Mouse (Mus musculus) midbrain, postnatal 0 days (tissue): ENCODE data around the gene Cmah. TPM values are rescaled to one million over a fixed set of nuclear protein-coding genes. Genes with fewer than 3 reads are reported as not detected.

Source experiments
- ATAC-seq: fragments of 200-750 bp; cut with Nextera tagmentation; 2 replicates; pipeline ENCODE4 v1.8.0; 2017; ENCODE audit warnings: moderate number of reproducible peaks, mild to moderate bottlenecking, moderate TSS enrichment, moderate library complexity; ENCODE audit not compliant: low FRiP score
- DNase-seq: peaks from one replicate; pipeline ENCODE4 v3.0.0-alpha.2; 2015; ENCODE audit warnings: low spot score
- H3K27ac ChIP-seq: fragments of 300-500 bp; sonication (generic); 2 replicates; pipeline ENCODE4 v1.5.1; 2014; ENCODE audit warnings: low read depth, mild to moderate bottlenecking, low read length, mixed read lengths
- H3K27me3 ChIP-seq: fragments of 300-500 bp; sonication (generic); 2 replicates; pipeline ENCODE4 v1.6.1; 2014; ENCODE audit warnings: low read length, control low read depth, mixed read lengths; ENCODE audit not compliant: insufficient read depth
- H3K36me3 ChIP-seq: fragments of 300-500 bp; sonication (generic); 2 replicates; pipeline ENCODE4 v1.6.1; 2014; ENCODE audit warnings: low read length, control low read depth, mixed read lengths; ENCODE audit not compliant: insufficient read depth
- H3K4me1 ChIP-seq: fragments of 300-500 bp; sonication (generic); 2 replicates; pipeline ENCODE4 v1.6.1; 2014; ENCODE audit warnings: mild to moderate bottlenecking, control low read depth, antibody characterized with exemption, low read length, mixed read lengths; ENCODE audit not compliant: insufficient read depth
- H3K4me2 ChIP-seq: fragments of 300-500 bp; sonication (generic); 2 replicates; pipeline ENCODE4 v1.6.1; 2014; ENCODE audit warnings: low read depth, mild to moderate bottlenecking, low read length, mixed read lengths; ENCODE audit not compliant: poor library complexity, severe bottlenecking
- H3K4me3 ChIP-seq: fragments of 300-500 bp; sonication (generic); 2 replicates; pipeline ENCODE4 v1.5.1; 2014; ENCODE audit warnings: low read depth, mild to moderate bottlenecking, low read length, moderate library complexity
- H3K9ac ChIP-seq: fragments of 300-500 bp; sonication (generic); replicated peaks from 2 replicates; pipeline ENCODE4 v1.6.1; 2014; ENCODE audit warnings: mild to moderate bottlenecking, low read length, moderate library complexity, mixed read lengths; ENCODE audit not compliant: poor library complexity, severe bottlenecking
- H3K9me3 ChIP-seq: fragments of 300-500 bp; sonication (generic); 2 replicates; pipeline ENCODE4 v1.6.1; 2016; ENCODE audit warnings: low read length, control low read depth
- CTCF ChIP-seq: IDR thresholded peaks from 2 replicates; pipeline ENCODE4 v1.5.1; 2016; ENCODE audit warnings: antibody characterized with exemption, mild to moderate bottlenecking
- WGBS: fragments of 180-500 bp; shearing (Covaris S2); extraction: QIAGEN DNeasy Blood & Tissue Kit; methylation state at CpG from one replicate; pipeline ENCODE4 v1.1.7; 2014; 5-methylcytosine and 5-hydroxymethylcytosine counted together
- polyA plus RNA-seq: library from polyadenylated mRNA; unstranded; fragments of >200 nt; fragmentation: Nextera tagmentation; extraction: Ambion mirVana; gene quantifications from 2 replicates; pipeline ENCODE4 v1.2.1, GENCODE M21; 2015
- total RNA-seq: library from RNA; depleted of rRNA; stranded (reverse); fragments of >200 nt; gene quantifications from 2 replicates; pipeline ENCODE4 v1.2.3, GENCODE M21; 2014

Cmah gene
- total and polyA plus RNA-seq, 2 experiments from 2014 or later, result 0.05 to 0.14 TPM

GRCm38 (mm10) chr13:24321313-24321712 is 5.9 kb upstream of the Cmah start:
- Histone ChIP-seq H3K9me3 (no peaks in the 10 kb centered on the region), H3K9ac (no peak overlapping the region), H3K4me1 (no peaks in the 10 kb centered on the region), H3K4me2 (no peak overlapping the region), H3K27ac (no peak overlapping the region), H3K4me3 (no peak overlapping the region), H3K36me3 (no peaks in the 10 kb centered on the region), H3K27me3 (no peaks in the 10 kb centered on the region)
- 47% methylated on average over 6 of the region's 6 CpGs for WGBS
- ATAC-seq, result no peak
- no peak for DNase-seq
- no peak for TF ChIP-seq CTCF

GRCm38 (mm10) chr13:24328036-24328817 is 1.0 kb downstream of the Cmah start:
- DNase-seq (no peak), ATAC-seq (no peak)
- Histone ChIP-seq H3K4me3 (no peak overlapping the region), H3K27me3 (no peaks in the 10 kb centered on the region), H3K4me1 (no peaks in the 10 kb centered on the region), H3K27ac (no peak overlapping the region), H3K4me2 (no peak overlapping the region), H3K9me3 (no peaks in the 10 kb centered on the region), H3K36me3 (no peaks in the 10 kb centered on the region), H3K9ac (no peak overlapping the region)
- no peak for TF ChIP-seq CTCF
- 86% methylated on average over 9 of the region's 9 CpGs for WGBS

DNA sequence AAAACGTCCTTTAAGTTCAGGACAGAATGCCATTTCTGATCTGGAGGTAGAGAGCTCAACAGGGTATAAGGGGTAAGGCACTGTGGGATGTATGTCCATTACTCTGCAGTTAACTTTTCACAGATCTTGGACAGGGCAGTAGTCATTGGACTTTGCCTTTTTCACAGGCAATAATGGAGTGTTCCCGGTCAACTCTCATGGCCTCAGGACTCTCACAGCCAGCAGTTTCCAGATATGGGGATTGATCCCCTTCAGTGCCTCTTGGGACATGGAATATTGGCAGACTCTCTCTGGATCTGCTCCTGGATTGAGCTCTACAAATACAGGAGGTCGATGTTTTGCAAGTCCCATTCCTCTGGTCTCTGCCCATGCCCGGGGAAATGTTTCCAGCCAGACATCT is 2.9 kb downstream of the Cmah start:
- H3K27ac ChIP-seq, result no peak overlapping the region
- no peaks in the 10 kb centered on the region for H3K9me3 ChIP-seq
- no peak for ATAC-seq
- TF ChIP-seq CTCF, result no peak
- H3K4me1 ChIP-seq, result no peaks in the 10 kb centered on the region
- H3K4me2 ChIP-seq, result no peak overlapping the region
- 85% methylated on average over 4 of the region's 4 CpGs for WGBS
- no peak for DNase-seq
- no peaks in the 10 kb centered on the region for H3K36me3 ChIP-seq
- H3K27me3 ChIP-seq, result no peaks in the 10 kb centered on the region
- H3K4me3 ChIP-seq, result no peak overlapping the region
- H3K9ac ChIP-seq, result no peak overlapping the region

DNA sequence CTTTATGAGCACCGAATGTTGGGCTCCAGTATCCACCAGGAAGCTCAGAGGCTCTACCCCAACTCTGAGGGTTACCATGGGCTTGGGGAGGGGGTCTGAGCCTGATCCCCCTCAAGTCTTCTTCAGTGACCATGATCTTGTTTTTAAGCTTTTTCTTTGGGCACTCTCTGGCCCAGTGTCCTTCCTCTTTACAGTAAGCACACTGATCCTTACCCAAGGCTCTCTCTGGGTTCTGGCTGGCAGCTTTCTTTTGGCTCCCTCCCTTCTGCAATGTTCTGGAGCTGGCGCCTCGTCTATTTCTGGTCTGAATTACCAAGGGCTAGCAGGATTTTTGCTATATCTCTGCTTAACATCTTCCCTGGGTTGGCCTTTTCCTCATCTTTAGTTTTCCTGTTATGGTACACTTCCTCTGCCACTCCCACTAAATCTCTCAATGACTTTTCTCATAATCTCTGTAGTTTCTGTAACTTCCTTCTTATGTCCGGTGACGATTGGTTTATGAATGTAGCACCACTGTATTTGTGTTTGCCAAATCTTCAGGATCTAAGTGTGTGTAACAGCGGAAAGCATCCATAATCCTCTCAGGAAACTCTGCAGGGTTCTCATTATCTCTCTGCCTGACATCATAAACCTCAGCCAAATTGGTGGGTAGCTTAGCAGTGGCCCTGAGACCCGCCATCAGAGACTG is 3.8 kb downstream of the Cmah start:
- no peak overlapping the region for H3K9ac ChIP-seq
- H3K27ac ChIP-seq, result no peak overlapping the region
- H3K9me3 ChIP-seq, result no peaks in the 10 kb centered on the region
- no peaks in the 10 kb centered on the region for H3K4me1 ChIP-seq
- ATAC-seq, result no peak
- H3K4me3 ChIP-seq, result no peak overlapping the region
- H3K36me3 ChIP-seq, result no peaks in the 10 kb centered on the region
- H3K4me2 ChIP-seq, result no peak overlapping the region
- no peak for TF ChIP-seq CTCF
- 67% methylated on average over 7 of the region's 7 CpGs for WGBS
- no peaks in the 10 kb centered on the region for H3K27me3 ChIP-seq
- no peak for DNase-seq

GRCm38 (mm10) chr13:24332537-24332936 is 5.3 kb downstream of the Cmah start:
- Histone ChIP-seq H3K36me3 (no peaks in the 10 kb centered on the region), H3K27me3 (no peaks in the 10 kb centered on the region), H3K4me3 (no peak overlapping the region), H3K9me3 (no peaks in the 10 kb centered on the region), H3K9ac (no peak overlapping the region), H3K27ac (no peak overlapping the region), H3K4me1 (no peaks in the 10 kb centered on the region), H3K4me2 (no peak overlapping the region)
- ATAC-seq (no peak), DNase-seq (no peak)
- WGBS, result 58% methylated on average over 3 of the region's 3 CpGs
- no peak for TF ChIP-seq CTCF

DNA sequence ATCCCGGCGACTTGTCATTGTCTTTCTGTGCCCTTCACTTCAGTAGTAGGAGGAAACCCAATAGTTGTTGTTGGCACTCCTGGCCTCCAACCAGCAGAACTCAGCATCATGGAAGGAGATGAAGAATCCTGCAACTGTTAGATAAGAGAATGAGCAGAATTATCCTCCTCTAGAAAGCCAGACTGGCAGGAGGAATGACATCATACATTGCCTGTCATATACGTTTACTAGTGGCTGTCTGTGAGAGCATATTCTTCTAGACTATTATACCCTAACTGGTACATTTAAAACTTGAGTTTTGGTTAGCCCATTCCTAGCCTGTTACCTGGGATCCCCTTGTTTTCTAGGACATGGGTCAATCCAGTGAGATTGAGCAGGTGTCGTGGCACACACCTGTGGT is 9.6 kb downstream of the Cmah start:
- no peaks in the 10 kb centered on the region for H3K36me3 ChIP-seq
- WGBS, result 79% methylated on average over 4 of the region's 4 CpGs
- no peak overlapping the region for H3K27ac ChIP-seq
- no peak for TF ChIP-seq CTCF
- H3K9ac ChIP-seq, result no peak overlapping the region
- ATAC-seq (no peak), DNase-seq (no peak)
- no peak overlapping the region for H3K4me3 ChIP-seq
- H3K4me2 ChIP-seq, result no peak overlapping the region
- H3K27me3 ChIP-seq, result no peaks in the 10 kb centered on the region
- no peaks in the 10 kb centered on the region for H3K9me3 ChIP-seq
- no peaks in the 10 kb centered on the region for H3K4me1 ChIP-seq
